Mouse (Mus musculus): ENCODE measurements around the gene Smap2.

DNA sequence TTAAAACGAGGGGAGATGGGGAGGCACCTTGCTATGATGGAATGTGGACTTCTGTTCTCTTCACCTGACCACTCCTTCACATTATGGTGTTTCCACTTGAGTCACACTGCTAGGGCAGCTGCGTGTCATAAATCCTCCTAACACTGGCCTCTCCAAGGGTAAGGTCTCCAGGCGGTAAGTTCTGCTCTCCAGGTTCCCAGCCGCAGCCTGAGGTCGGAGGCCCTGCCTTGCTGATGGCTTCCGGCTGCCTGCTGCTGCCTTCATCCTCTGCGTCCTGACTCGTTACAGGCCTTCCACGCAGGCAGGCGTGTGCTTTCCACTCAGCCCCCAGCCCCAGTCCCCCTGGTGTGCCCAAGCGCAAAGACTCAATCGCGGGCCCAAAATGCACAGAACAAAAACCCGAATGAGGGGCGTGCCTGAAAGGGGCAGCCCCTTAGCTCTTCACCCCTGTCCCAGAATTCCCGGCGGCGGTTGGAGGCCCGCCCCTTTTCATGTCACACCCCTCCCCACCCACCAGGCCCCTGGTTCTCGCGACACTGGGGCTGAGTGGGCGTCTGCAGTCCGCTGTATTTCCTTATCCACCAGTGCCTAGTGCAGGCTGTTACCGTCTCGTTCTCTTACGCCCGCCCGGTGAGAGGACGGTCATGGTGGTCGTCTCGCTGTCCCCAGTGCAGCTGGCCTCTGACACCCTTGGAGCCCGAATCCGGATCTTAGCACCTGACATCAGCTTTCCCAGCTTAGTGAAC lies 92.3 kb downstream of the Smap2 start, which contains the start of gene Exo5:
- TF ChIP-seq CTCF (conservative IDR thresholded peaks at IDR 0.05; ENCODE audit: insufficient read depth, insufficient read length, low read depth, low read length) (no peak), POLR2A (IDR thresholded peaks at IDR 0.05; ENCODE audit: low read depth, low read length) (peak; percentile 88)
